Mouse (Mus musculus) lung, postnatal 25 days (tissue): ENCODE data around the gene Rtkn.

ENCODE experiments used
- DNase-seq: peaks from one replicate; pipeline ENCODE4 v3.0.0; 2022; ENCODE audit warnings: low spot score

The Rtkn gene

DNA sequence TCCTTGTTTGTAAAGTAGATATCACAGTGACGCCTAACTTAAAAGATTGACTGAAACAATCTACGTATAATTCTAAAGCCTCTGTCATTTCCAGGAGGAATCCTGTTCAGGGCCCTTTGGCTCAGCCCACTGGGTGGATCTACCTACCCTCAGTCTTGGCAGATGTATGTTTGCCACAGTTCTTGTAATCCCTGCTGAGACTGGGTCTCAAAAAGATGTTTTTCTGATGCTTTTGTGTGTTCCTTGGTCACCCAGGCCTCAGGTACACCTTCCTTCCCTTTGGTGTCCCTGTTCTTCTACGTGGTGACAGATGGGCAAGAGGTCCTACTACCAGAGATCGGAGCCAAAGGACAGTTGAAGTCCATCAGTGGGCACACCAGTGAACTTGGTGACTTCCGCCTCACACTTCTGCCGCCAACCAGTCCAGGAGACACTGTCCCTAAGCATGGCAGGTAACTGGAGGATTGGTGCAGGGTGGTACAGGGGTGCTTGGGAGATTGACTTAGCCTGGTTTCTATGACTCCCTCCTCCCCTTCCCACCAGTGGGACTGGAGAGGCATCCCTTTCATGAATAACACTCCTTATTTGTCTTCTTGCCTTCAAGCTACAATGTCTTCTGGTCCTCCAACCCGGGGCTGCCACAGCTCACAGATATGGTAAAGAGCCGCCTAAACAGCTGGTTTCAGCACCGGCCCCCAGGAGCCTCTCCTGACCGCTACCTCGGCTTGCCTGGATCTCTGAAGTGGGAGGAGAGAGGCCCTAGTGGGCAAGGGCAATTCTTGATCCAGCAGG lies 18.7 kb upstream of the Rtkn start:
- DNase-seq, result no peak

DNA sequence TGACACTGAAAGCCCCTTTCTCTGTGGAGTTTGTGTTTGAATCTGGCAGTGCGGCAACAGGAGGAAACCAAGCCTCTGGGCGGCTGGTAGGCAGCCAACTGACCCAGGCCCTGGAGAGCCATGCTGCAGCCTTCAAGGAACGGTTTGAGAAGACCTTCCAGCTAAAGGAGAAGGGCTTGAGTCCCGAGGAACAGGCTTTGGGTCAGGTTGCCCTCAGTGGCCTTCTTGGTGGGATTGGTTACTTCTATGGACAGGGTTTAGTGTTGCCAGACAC lies 18.2 kb upstream of the Rtkn start:
- DNase-seq, result no peak

DNA sequence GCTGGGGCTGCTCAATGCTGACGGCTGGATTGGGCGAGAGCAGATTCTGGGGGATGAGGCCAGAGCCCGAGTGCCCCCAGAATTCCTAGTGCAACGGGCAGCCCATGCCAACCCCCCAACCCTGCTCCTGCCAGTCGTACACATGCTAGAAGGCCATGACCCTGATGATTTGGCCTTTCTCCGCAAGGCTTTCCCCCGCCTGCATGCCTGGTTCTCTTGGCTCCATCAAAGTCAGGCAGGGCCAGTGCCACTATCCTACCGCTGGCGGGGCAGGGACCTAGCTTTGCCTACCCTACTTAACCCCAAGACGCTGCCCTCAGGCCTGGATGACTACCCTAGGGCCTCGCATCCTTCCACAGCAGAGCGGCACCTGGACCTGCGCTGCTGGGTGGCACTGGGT lies 17.6 kb upstream of the Rtkn start:
- no peak for DNase-seq

DNA sequence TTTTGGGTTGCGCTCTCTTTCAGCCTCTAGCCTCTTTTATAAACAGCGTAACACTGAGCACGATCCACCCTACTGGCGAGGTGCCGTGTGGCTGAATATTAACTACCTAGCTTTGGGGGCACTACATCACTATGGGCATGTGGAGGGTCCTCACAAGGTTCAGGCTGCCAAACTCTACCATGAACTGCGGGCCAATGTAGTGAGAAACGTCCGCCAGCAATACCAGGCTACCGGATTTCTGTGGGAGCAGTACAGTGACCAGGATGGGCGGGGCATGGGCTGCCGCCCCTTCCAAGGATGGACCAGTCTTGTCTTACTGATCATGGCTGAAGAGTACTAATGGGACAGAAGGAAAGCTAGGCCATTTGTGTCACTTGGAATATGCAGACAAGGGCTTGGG lies 16.9 kb upstream of the Rtkn start:
- no peak for DNase-seq

DNA sequence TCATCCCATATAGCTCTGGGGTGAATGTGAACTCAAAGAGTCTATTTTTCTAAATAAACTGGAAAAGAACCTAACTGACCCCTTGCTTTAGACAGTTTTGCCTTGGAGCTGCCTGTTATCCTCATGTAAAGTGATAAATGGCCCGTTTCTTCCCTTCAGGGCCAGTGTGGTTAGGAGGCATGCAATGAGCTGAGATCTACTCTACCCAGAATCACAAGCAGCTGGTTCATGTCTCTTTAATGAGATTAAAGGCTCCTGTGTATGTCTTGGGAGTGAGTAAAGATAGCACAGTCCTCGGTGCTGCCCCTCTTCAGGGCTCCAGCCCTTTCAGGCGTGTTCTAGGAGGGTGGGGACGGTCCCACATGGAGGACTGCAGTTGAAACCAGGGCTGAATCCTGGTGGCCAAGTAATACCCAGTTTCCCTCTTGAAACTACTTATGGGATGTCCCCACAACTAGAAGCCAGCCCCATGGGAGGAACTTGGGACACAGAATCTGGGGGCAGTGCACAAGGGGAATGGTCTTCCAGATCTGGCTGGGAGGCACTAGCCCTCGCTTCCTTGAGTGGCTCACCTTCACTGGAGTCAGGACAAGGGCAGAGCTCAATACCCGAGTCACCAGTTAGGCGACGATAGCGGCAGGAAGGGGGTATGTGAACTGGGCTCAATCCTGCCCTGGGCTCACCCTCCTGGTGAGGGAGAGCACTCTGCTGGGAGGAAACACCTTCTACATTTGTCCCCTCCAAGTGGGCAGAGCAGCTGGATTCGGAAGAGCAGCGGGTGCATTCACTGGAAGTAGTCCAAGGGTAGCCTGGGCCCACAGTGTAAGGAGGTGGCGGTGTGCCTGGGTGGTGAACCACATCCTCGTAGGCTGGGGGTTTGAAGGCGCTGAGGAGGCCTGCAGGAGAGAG lies 16.2 kb upstream of the Rtkn start:
- no peak for DNase-seq

DNA sequence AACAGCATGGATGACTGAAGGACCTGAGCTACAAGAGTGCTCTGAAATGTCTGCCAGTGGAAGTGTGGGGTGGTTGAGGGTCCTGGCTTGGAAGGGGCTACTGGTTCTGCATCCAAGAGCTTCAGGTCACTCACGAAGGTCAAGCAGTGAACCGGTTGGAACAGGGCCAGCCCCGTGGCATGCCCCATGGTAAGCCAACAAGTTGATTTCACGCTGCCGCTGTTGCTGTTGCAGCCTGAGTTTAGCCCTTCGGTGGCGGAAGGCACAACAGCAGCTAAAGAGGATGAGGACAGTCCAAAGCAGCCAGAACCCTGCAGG lies 15.6 kb upstream of the Rtkn start:
- DNase-seq, result no peak

DNA sequence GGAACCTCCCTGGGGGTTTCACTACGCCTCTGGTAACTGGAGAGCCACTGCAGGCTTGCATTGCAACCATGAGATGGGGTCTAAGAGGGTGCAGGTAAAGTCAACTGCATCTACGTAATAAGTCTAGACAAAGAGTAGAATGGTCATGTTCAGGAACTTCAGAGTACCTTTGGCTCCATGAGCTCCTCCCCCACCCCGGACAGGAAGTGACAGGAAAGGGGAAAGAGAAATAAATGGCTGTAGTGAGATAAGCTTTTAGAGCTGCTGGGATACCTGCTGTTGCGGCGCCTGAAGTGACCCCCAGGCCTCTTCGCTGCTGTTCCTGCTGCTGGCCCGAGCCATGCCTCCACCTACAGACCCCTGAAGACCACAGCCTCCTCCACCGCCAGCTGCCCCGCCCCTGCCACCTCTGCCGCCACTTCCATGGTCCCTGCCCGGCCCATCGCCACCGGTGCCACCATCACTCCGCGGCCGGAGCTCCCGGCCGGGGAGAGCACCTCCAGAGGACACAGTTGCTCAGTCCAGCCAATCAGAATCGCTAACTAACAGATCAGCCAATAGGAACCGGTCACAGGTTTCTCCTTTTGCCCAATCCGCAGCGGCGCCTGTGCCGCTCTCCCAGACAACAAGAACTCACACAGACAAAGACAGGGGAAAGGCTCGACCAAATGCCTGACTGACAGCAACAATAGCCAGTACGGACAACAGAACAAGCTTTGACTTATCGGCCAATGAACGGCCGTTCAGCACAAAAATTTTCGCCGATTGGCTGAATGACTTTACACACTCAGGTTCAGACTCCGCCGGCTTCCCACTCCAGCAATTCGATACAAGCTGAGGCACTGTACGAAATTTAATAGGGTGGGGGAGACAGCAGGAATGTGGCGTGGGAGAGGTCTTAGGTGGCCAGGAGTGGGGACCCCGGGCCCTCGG lies 14.1 kb upstream of the Rtkn start, which contains the start of gene Wbp1:
Gene Wbp1, minus strand, starts transcription at position 630 of the 933 bp plus-strand sequence.
- DNase-seq, result peak; percentile 99

DNA sequence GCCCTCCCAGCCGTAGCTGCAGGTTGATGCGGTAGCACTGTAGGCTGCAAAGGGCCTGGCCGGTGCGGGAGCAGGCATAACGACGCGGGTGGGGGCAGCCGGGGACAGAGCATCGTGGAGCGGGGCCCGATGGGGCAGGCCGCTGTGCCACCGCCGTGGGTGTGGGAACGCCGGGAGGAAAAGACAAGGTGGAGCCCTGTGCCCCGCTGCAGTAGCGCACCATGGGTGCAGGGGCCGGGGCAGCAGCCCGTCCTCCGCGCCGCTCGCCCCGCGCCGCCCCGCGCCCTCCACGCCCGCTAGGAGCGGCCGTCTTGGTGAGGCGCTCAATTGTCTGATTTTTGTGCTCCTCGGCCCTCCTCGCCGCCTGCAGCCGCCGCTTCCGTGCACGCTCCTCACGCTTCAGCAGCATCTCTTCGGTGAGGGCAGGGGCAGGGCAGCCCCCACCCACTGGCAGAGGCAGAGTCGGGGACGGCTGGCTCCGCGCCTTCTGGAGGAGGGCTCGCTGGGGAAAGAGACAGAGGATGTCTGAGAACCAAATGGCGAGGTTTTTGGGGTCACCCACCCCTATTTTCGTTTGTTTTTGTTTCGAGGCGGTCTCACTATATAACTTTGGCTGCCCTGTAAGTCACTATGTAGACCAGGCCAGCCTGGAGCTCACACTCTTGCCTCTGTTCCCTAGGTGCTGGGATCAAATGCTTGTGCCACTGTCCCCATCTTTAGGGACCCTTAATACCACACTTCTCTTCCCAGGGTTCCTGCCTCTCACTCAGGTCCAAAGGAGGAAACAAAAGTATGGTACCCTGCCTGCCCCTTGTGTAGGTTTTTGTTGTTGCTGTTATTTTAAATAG lies 13.2 kb upstream of the Rtkn start:
- no peak for DNase-seq

DNA sequence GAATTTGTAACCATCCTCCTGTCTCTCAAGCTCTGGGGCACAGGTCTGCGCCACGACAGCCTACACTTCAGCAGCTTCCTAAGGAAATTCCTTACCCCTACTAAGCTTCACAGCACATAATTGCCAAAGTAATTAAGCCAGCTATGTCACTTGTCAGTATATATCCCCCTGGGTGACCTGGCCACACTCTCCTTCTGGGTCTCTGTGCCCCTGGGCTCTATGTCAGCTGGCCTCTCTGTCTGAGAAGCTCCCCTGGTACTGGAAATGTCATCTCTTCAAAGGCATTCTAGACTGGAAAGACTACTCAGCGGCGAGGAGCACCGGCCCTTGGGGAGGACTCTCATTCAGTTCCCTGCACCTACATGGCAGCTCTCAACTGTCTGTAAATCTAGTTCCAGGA lies 12.3 kb upstream of the Rtkn start:
- DNase-seq, result no peak

DNA sequence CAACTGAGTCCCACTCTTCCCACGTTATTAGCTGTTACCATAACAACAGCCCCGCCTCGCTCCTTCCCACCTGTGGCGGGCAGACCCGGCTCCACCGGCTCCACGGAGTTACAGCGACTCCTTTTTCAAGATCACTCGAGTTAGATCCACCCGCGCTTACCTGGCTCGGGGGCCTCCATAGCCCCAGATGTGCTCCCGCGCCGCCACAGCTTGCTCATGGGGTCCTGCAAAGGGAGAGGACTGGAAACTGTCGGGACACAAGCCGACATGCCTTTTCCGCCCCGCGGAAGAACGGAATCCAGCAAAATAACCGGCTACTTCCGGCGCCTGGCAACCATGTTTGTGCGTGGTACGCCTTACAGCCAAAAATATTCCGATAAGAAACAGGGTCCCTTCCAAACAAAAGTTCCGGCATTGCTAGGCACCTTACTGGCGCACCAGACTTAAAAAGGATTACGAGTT lies 10.4 kb upstream of the Rtkn start:
- peak; percentile 95 for DNase-seq

DNA sequence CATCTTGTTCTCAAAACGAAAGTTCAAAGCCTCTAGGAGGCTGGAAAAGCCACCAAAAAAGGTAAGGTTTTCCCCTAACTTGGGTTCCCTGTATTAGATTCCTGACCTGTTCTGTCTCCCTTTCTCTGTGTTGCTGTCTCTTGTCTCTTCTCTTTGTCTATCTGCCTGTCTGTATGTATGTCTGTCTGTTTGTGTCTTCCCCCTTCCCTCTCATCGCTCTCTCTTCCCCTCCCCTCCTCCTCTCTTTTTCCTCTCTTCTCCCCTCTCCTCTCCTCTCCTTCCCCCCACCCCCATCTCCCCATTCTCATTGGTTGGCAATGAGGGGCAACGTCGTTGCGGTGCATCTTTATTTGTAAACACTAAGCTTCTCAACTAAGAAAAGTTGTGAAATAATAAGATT lies 9.9 kb upstream of the Rtkn start, which contains the start of gene Ino80b:
Gene Ino80b, minus strand, starts transcription at position 101 of the 400 bp plus-strand sequence.
- no peak for DNase-seq

DNA sequence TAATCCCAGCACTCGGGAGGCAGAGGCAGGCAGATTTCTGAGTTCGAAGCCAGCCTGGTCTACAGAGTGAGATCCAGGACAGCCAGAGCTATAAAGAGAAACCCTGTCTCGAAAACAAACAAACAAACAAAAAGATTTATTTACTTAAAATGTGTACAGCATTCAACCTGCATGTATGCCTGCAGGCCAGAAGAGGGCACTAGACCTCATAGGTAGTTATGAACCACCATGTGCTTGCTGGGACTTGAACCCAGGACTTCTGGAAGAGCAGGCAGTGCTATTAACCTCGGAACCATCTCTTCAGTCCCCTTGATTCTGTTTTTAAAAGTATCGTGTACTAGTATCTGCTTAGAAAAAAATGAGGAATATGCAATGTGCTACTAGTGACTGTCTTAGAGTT lies 7.8 kb upstream of the Rtkn start:
- DNase-seq, result no peak

DNA sequence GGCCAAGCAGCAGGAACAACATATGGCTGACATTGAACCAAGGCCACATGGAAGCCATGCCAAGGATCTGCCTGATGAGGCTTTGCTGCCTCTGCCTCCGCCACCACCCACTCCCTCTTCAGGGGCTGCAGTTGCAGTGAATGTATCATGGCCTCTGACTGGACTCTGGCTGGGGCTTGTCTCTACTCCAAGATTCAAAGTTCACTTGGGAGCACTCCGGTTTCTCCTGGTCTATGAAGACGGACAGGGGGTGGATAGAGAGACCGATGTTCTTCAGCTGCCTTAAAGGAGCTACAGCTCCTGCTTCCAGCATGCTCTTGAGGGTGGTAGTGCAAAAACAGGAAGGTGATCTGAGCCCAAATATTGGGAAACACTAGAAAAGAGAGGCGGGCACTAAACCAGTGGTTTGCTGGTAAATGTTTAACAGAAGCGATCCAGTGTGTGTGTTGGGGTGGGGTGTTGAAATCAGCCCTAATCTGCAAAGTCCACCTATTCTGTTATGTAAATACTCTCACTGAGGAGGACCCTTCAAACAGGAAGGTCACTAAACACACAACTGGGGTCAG lies 3.7 kb upstream of the Rtkn start:
- DNase-seq, result peak; percentile 79

DNA sequence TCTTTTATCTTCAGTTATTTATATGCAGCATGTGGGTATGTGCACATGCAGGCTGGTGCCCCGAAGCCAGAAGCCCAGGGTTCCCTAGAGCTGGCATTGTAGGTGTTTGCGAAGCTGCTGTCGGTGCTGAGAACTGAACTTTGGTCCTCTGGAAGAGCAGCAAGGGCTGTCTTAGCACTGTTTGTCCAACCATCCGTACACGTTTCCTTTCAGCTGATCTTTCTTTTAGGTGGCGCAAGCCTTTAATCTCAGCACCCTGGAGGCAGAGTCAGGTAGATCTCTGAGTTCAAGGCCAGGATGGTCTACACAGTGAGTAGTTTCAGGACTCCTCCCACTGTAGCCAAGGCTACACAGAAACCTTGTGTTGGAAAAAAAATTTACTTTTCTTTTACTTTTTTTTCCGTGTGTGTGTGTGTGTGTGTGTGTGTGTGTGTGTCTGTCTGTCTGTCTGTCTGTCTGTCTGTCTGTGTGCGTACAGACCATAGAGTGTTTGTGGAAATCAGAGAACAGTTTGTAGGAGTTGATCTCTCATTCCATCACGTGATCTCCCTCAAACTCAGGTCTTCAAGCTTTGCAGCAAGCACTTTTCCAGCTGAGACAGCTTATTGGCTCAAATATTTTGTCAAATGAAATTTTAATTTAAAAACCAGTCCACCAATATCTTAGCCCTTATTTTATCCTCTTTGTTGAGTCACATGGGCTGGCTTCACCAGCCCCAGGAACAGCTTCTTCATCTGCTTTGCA lies 2.9 kb upstream of the Rtkn start:
- DNase-seq, result no peak

DNA sequence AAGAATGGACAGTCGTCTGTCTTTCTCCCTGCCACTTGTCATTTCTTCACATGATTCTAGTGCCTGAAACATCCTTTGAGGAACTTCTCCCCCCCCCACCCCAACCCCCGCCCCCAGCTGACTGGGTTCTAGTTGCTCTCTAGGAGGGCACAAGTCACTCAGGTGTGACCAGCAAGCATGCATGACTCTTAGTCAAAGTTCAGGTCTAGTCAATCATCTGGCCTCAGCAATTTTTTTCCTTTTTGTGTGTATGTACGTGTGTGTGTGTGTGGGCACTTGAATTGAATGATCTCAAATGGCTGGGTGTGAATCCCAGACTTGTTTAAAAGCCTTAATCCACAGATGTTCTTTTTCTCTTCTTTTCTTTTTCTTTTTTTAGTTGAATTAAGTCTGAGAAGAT lies 1.0 kb upstream of the Rtkn start:
- DNase-seq, result no peak

DNA sequence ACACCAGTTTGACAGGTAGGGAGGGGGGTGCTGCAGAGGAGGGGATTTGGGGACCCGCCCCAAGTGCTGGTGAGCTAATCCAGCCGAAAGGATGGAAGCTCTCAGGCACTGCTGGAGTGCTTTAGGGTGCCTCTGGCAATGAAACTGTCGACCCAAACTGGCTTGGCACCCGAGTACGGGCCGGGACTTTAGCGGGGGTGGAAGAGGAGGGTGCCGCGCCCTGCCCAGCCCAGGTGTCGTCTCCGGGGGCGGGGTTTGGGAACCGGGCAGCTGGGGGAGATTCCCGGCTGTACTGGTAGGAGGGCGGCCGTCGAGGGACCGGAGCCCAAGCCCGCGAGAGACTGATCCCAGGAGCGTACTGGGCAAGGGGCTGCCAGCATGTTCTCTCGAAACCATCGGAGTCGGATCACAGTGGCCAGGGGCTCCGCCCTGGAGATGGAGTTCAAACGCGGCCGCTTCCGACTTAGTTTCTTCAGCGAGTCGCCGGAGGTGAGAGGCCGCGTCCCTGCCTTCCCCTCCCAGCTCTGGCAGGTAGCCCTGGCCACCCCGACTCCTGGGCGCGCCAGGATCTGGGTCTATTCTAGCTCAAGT lies 403 bp downstream of the Rtkn start:
- peak; percentile 66 for DNase-seq

DNA sequence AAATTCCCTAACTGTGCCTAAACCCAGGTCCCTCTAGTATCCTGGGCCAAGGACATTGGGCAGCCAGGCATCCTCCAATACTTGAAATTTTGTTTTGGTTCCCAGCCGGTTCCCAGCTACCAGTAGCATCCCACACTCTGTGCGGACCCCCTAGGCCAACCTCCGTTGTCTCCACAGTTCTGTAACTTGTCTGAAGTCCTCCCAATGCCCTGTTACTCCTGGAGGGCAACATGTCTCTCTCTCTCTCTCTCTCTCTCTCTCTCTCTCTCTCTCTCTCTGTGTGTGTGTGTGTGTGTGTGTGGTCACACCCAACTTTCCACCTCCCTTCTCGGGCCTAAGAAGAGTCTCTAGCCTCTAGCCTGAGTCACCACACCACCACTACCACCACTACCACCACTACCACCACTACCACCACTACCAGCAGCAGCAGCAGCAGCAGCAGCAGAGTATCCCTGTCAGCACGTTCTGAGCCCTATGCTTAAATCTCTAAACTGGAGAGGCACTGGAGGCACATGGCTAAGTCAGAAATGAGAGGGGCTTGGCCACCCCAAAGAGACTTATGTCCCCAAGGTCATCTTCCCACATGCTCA lies 1.1 kb downstream of the Rtkn start:
- DNase-seq, result no peak

DNA sequence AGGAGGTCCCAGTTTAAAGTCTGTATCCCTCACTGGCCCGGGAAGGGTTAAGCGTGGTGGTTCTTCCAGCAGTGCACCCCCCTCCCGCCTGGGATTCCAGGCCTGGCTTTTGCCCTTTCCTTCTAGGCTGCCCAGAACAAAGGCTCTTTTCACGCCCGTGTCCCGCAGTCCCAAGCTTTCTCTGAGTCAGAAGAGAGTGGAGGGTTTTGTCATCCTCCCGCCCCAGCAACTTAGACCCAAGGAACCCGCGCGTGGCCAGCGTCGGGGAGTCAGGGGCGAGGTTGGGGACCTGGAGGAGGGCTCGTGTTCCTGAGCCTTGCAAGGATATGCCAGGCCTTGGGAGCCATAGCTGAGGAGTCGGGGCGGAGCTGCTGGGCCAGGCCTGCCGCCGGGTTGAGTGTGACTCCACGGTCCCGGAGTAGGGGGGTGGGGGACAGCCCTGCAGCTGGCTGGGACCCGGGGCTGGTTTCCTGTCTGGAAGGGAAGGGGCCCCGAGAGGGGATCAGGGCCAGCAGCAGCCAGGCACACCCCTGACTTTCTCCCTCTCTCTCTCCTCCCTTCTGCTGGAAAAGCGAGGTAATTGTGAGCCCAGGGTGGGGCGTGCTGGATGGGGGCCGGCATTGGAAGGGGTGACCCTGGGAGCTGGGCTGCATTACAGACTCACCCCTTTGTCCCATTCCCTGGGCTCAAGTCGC lies 1.8 kb downstream of the Rtkn start:
- no peak for DNase-seq

DNA sequence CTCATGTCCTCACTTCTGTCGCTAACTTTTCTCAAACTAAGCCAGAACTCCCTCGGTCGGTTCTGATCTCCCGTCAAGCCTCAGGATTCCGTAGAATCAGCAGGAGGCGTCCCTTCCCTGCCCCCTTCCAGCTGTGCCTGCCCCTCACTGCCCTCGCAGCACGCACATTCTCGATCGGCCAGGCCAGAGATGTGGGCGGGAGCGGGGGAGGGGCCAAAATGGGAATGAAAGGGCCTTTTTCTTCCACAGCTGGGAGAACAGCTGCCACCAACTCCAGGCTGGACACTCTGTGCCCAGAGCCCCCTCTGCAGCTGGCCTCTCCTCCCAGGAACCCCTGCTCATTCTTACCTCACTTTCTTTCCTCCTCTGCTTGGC lies 2.3 kb downstream of the Rtkn start:
- DNase-seq, result peak; percentile 88
